Mouse (Mus musculus): ENCODE measurements at regions not wholly inside any gene's neighbourhood (a gene's known extent, or its start where the extent isn't known, plus 50 kb on each side); places are given as distances from the start of the nearest gene placed in this dataset.

GRCm38 (mm10) chr16:92961361-92961760 lies 135.4 kb upstream of the Runx1 start:
- DNase-seq, result no peak

DNA sequence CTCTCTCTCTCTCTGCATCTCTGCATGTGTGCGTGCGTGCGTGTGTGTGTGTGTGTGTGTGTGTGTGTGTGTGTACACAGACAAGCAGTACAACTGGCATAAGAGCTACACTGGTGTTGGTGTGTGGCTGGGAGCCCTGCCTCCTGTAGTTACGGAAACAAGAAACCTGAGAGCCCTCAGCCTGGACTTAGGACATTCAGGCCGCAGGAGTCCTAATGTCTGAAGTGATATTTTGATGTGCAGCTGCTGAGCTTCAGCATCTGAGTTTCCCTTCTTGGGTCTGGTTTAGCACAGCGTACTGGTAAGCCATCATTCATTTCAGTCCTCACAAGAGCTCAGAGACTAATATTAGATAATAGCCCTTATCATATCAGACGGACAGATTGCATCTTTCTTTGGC lies 134.8 kb upstream of the Runx1 start:
- no peak for DNase-seq

- DNase-seq, result no peak
These were observed 133.0 kb upstream of the Runx1 start for GRCm38 (mm10) chr16:92958967-92959366.

- no peak for DNase-seq
These were observed 132.2 kb upstream of the Runx1 start for GRCm38 (mm10) chr16:92958146-92958545.

GRCm38 (mm10) chr16:92955508-92955907 lies 129.6 kb upstream of the Runx1 start:
- DNase-seq, result no peak

DNA sequence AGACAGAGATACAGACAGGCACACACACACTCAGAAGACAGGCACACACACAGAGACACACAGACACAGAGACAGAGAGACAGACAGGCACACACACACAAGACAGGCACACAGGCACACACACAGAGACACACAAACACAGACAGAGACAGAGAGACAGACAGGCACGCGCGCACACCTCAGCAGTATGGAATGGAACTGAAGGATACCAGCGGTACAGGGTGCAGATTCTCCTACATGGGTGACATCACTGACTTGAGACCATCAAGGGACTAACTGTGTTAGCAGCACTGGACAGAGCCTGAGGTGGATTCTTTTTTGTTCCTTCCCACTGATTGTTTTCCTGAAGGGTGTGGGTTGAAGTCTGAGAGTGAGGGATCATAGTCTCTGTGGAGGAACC lies 129.1 kb upstream of the Runx1 start:
- no peak for DNase-seq

- DNase-seq, result peak; percentile 26 to 37
These were observed 128.1 kb upstream of the Runx1 start for GRCm38 (mm10) chr16:92953936-92954654.

DNA sequence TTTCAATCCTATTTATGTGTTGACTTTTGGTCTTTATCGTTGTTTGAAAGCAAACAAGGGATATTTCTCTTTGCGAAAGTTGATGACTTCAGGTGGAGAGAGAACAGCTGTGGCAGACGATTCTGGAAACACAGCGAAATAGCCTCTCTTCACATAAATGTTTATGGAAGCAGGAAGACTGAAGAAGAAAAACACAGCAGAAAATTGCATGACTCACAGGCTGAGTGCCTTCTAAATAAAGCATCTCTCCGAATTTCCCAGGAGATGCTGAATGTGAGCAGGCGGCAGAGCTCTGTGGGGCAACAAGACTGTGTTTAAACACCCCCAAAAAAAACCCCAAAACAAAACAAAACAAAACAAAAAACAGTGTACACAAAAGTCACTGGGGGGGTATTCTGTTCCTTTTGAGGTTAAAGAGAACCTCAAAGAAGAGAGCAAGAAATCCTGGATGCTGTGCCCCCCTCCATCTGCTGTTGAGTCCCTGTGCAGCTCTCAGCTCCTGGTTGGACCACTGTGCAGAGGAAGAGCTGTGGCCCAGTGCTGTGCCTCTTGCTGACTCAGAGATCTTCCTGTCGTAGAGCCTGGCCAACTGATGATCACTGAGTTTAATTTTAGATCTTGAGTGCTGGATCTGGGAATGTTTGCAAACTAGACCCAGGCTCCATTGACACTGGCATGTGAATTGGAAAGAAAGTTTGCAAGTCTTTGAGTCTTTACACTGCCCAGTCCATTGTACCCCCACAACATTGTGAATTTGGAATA lies 126.6 kb upstream of the Runx1 start:
- no peak for DNase-seq

DNA sequence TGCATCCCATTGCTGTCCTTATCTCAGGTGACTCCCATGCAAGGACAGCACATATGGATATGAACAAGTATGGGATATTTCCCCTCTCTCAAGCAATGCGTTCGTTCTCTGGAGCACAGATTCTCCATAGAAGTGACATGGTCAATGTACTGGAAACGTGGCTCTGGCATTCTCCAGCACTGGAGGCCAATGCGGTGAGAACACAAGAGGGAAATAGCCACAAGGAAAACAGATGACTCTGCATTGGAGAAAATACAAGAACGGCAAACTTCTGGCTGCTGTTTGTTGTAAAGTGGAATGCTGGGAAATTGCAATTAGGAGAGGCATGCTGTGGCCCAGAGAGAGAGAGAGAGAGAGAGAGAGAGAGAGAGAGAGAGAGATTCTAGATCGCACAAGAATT lies 125.6 kb upstream of the Runx1 start:
- DNase-seq, result no peak

- DNase-seq, result no peak
These were observed 122.5 kb upstream of the Runx1 start for GRCm38 (mm10) chr16:92948494-92948893.

DNA sequence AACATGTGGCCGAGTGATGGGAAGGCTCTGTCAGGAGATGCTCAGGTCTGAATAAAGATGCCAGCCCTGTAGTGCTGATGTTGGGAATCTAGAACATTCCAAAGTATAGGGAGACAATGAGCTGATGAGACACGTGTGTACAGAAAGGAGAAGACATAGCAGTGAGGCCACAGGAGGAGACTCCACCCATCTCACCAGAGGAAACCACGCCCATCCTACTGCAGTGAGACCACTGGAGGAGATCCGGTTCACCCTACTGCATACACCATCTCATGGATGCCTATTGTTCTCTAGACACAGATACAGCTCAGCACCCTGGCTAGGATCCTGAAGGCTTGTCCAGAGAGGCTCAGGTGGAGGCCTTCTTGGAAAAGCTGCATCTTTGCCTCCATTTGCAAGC lies 120.6 kb upstream of the Runx1 start:
- DNase-seq, result no peak

GRCm38 (mm10) chr16:92943901-92944300 lies 118.0 kb upstream of the Runx1 start:
- no peak for DNase-seq

- no peak for DNase-seq
These were observed 113.7 kb upstream of the Runx1 start for GRCm38 (mm10) chr16:92939618-92940017.

- no peak for DNase-seq
These were observed 110.0 kb upstream of the Runx1 start for GRCm38 (mm10) chr16:92935848-92936535.

DNA sequence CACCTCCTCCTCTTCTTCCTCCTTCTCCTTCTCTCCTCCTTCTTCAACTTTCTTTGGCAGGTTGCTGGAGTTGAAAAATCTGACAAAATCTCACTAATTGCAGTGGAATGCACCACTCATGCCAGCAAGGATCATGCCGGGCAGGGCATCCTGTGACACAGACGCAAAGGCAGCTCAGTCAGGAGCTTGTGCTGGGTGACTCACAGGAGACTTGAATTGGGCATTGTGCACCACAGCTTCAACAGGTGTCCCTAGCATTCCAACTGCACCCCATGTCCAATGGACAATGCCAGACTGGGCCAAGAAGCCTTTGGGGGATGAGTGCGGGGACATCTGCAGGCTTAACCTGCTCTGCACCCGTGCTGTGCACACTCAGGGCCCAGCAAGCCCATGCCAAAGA lies 104.2 kb upstream of the Runx1 start:
- no peak for DNase-seq

DNA sequence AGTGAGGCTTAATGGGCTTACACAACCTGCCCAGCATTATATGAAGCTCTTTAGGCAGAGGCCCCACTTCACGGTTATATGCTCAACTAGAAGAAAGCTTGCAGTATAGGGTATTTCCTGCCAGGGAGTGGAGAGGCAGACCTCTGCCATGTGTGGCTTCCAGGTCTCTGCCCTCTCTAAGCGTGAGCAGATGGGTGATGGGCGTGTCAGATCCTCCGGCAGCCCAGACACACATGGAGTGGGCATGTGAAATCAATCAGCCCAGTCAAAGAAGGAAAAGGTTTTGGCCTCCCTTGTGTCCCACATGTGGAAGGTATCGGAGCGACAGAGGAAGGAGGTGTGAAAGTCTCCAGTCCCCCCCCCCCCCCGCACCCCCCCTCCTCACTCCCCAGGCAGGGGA lies 102.3 kb upstream of the Runx1 start:
- no peak for DNase-seq

DNA sequence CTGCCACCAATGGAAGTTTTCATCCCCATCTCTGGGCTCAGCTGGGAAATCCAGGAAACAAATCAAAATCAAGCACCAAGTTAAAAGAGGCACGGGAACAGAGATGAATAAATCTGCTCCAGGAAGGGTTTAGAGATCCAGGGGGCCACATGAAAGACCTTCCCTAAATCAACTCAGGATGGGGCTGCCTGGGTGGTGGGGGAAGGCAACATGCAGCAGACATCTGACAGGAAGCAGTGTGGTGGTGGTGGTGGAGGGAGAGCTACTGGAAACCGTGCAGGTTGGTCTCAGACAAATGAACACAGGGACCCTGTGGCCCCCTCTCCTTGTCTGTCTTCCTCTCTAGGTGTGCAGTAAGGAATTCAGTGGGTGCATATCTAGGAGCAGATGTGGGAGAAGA lies 101.7 kb upstream of the Runx1 start:
- DNase-seq, result no peak

DNA sequence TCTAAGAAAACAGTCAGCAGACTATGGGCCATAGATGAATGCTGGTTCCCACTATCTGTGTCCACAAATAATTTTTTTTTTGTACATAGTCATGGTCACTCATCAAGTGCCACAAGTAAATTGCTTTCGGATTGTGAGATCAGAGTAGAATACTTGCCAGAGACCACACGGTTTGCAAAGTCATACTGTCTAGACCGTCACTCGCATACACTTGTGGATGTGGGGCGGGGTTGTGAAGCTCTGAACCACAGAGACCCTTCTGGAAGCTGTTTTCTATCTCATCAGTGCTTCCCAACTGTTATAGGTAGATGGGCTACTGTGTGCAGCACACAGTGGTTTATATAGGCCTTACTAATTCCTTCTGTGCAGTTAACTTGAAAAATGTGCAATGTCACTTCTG lies 100.9 kb upstream of the Runx1 start:
- DNase-seq, result no peak

GRCm38 (mm10) chr16:92920947-92921346 lies 95.0 kb upstream of the Runx1 start:
- DNase-seq, result no peak

- no peak for DNase-seq
These were observed 91.4 kb upstream of the Runx1 start for GRCm38 (mm10) chr16:92917356-92917755.

GRCm38 (mm10) chr16:92915651-92916050 lies 89.7 kb upstream of the Runx1 start:
- no peak for DNase-seq

GRCm38 (mm10) chr16:92906873-92907272 lies 80.9 kb upstream of the Runx1 start:
- DNase-seq, result peak; percentile 4 to 19

- no peak for DNase-seq
These were observed 79.7 kb upstream of the Runx1 start for GRCm38 (mm10) chr16:92905626-92906025.

- peak; percentile 3 to 9 for DNase-seq
These were observed 78.0 kb upstream of the Runx1 start for GRCm38 (mm10) chr16:92903892-92904473.

Measured in kidney, adult 8-10 months (tissue).